ENCODE assay signal across 12 mouse cellular contexts in the genomic region with DNA sequence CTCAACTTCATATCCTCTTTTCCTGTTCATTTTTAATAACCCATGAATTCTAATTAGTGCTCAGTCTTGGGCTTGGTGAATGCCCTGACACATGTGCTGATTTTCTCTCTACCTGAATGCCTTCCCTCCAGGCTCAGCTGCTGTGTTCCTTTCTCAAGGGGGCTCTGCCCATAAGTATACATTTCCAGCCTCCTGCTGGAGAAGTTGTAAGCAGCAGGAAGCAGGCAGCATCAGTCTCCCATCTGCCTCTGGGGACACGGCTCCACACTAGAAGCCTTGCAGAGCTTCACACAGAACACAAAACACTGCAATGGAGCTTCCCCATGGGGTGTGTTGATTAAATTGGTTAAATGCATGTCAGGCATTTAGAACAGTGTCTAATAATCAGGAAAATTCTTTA.
"Had no signal": no experiment of that assay in that cellular context is flagged by ENCODE, and none has a peak within 500 bp of the region (broad histone marks: within the 10 kb centered on the region; RNA-seq: fewer than 3 reads in every experiment).

No protein-coding gene starts in this region.

- H3K27ac ChIP-seq: kidney, embryonic 15.5 days; limb, embryonic 12.5 days; liver, embryonic 13.5 days had no signal

- H3K36me3 ChIP-seq: kidney, embryonic 15.5 days; limb, embryonic 12.5 days; liver, embryonic 13.5 days had no signal

- H3K27me3 ChIP-seq: kidney, embryonic 15.5 days; limb, embryonic 12.5 days; liver, embryonic 13.5 days had no signal

- ATAC-seq: liver, postnatal 0 days; midbrain, embryonic 16.5 days had no signal

- H3K9me3 ChIP-seq: kidney, embryonic 15.5 days; liver, embryonic 13.5 days had no signal

- H3K4me2 ChIP-seq: kidney, embryonic 15.5 days; limb, embryonic 12.5 days; liver, embryonic 13.5 days had no signal

- H3K4me3 ChIP-seq: kidney, embryonic 15.5 days; limb, embryonic 12.5 days; liver, embryonic 13.5 days had no signal

- H3K4me1 ChIP-seq: kidney, embryonic 15.5 days; limb, embryonic 12.5 days; liver, embryonic 13.5 days had no signal

- H3K9ac ChIP-seq: kidney, embryonic 15.5 days; limb, embryonic 12.5 days; liver, embryonic 13.5 days; liver, postnatal 0 days had no signal

- DNase-seq: kidney, adult 2 months; kidney, postnatal 14 days; layer of hippocampus, adult 9-11 months; layer of hippocampus, postnatal 36 days; liver; liver, embryonic 13.5 days; liver, postnatal 0 days; thymus, adult 18-20 months; thymus, postnatal 14 days had no signal
